11 mouse cellular contexts compared by ENCODE assay signal in the genomic region with DNA sequence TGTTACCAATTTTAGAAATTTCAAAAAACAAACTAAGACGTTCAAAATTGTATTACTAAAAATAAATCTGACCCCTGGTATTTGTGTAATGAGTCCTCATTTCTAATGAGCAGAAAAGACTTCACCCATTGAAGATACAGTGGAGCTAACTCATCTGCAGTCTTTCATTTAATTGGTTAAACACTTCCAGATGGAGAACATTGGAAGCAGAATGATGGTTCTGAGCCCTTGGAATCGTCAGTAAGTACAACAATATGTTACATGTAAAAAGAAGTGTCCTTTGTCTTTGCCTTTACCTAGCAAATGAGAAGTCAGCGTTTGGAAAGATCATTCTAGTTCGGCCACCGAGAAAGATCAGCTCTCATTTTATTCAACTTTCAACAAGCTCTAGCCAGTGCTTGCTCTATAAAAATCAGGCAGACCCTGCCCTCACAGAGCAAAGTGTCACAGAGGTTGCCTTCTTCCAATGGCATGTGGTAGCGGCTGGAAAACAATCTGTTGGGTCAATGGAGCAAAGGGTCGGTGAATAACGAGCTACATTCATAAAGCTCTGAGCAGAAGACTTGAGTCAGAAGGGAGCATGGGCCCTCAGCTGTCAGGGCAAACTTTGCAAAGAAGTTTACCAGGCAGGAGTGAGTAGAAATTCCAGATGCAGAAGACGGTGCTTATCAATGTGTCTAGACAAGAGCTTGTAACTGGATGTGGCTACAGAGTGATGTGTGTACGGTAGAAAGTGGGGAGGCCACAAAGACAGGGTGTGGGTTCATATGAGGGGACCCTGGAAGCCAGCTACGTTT. TPM values are rescaled to one million over a fixed set of nuclear protein-coding genes. Genes with fewer than 3 reads are reported as not detected.
DNase-seq lines count a peak whose midpoint lies in the region; ATAC-seq and TF ChIP-seq lines count a peak whose summit lies in the region.
"Had no signal": no experiment of that assay in that cellular context is flagged by ENCODE, and none has a peak within 500 bp of the region (broad histone marks: within the 10 kb centered on the region; RNA-seq: fewer than 3 reads in every experiment).

No protein-coding gene starts in this region.

- H3K27me3 ChIP-seq in forebrain, embryonic 10.5 days (ENCODE audit: poor library complexity, severe bottlenecking): no peaks in the 10 kb centered on the region
- H3K27me3 ChIP-seq in forebrain, embryonic 12.5 days: no peaks in the 10 kb centered on the region
- no peaks in the 10 kb centered on the region for H3K27me3 ChIP-seq in kidney, postnatal 0 days (ENCODE audit: insufficient read depth, low read length)
- no peaks in the 10 kb centered on the region for H3K27me3 ChIP-seq in embryonic facial prominence, embryonic 15.5 days
- no peaks in the 10 kb centered on the region for H3K27me3 ChIP-seq in liver, postnatal 0 days (ENCODE audit: insufficient read depth, low read length)
- H3K27me3 ChIP-seq: hindbrain, embryonic 12.5 days; lung, embryonic 15.5 days had no signal

- H3K27ac ChIP-seq in forebrain, embryonic 10.5 days: peak overlapping the region; percentile 75
- no peak overlapping the region for H3K27ac ChIP-seq in forebrain, embryonic 12.5 days
- no peak overlapping the region for H3K27ac ChIP-seq in kidney, postnatal 0 days
- H3K27ac ChIP-seq in embryonic facial prominence, embryonic 15.5 days (replicated peaks): peak overlapping the region; percentile 71
- H3K27ac ChIP-seq in liver, postnatal 0 days (ENCODE audit: low read depth): no peak overlapping the region
- H3K27ac ChIP-seq: hindbrain, embryonic 12.5 days; lung, embryonic 15.5 days had no signal

- H3K4me2 ChIP-seq in forebrain, embryonic 12.5 days: no peak overlapping the region
- 0 out of 2 replicates have a peak overlapping the region, but pooled peaks have one; percentile 21 for H3K4me2 ChIP-seq in kidney, postnatal 0 days (ENCODE audit: low read length)
- peak overlapping the region; percentile 42 for H3K4me2 ChIP-seq in embryonic facial prominence, embryonic 15.5 days (replicated peaks)
- peak overlapping the region; percentile 60; the same call in 1 of the 2 replicates for H3K4me2 ChIP-seq in liver, postnatal 0 days (ENCODE audit: low read depth, low read length)

- H3K4me1 ChIP-seq in forebrain, embryonic 10.5 days: peaks cover 16% of the 10 kb centered on the region
- H3K4me1 ChIP-seq in forebrain, embryonic 12.5 days: peaks cover 2% of the 10 kb centered on the region; the same call in 1 of the 2 replicates
- no peaks in the 10 kb centered on the region; the same call in 1 of the 2 replicates for H3K4me1 ChIP-seq in kidney, postnatal 0 days (replicated peaks; ENCODE audit: insufficient read depth, low read length)
- H3K4me1 ChIP-seq in embryonic facial prominence, embryonic 15.5 days: peaks cover 15% of the 10 kb centered on the region
- peaks cover 13% of the 10 kb centered on the region for H3K4me1 ChIP-seq in liver, postnatal 0 days (ENCODE audit: insufficient read depth)
- H3K4me1 ChIP-seq: hindbrain, embryonic 12.5 days had no signal

- no peak for ATAC-seq in forebrain, embryonic 12.5 days (ENCODE audit: low FRiP score)
- ATAC-seq in kidney, postnatal 0 days (replicated peaks; ENCODE audit: low FRiP score, low read depth): no peak
- no peak for ATAC-seq in embryonic facial prominence, embryonic 15.5 days (ENCODE audit: insufficient number of reproducible peaks, low FRiP score, low TSS enrichment, low read depth)
- no peak for ATAC-seq in liver, postnatal 0 days

- no peak overlapping the region for H3K4me3 ChIP-seq in forebrain, embryonic 10.5 days
- no peak overlapping the region for H3K4me3 ChIP-seq in forebrain, embryonic 12.5 days (replicated peaks)
- H3K4me3 ChIP-seq in kidney, postnatal 0 days (replicated peaks; ENCODE audit: low read depth, low read length): no peak overlapping the region
- H3K4me3 ChIP-seq in embryonic facial prominence, embryonic 15.5 days (replicated peaks): peak overlapping the region; percentile 23; the same call in 1 of the 2 replicates
- no peak overlapping the region for H3K4me3 ChIP-seq in liver, postnatal 0 days (ENCODE audit: low read depth, low read length)
- H3K4me3 ChIP-seq: hindbrain, embryonic 12.5 days; lung, embryonic 15.5 days had no signal

- no peak for DNase-seq in forebrain, embryonic 10.5 days (ENCODE audit: extremely low spot score, low spot score)
- peak; percentile 3 for DNase-seq in kidney, postnatal 0 days (ENCODE audit: low spot score)
- DNase-seq in kidney, postnatal 25 days: no peak
- no peak for DNase-seq in liver, postnatal 0 days
- DNase-seq in adrenal gland, postnatal 14 days: no peak
- DNase-seq in lung, postnatal 36 days: no peak
- DNase-seq: adrenal gland, adult 8-10 months had no signal

- 0 out of 2 replicates have a peak, but pooled peaks cover 2% of the 10 kb centered on the region for H3K9me3 ChIP-seq in forebrain, embryonic 10.5 days
- H3K9me3 ChIP-seq in forebrain, embryonic 12.5 days: no peaks in the 10 kb centered on the region
- no peaks in the 10 kb centered on the region for H3K9me3 ChIP-seq in kidney, postnatal 0 days (replicated peaks; ENCODE audit: low read length)
- H3K9me3 ChIP-seq in embryonic facial prominence, embryonic 15.5 days (replicated peaks): no peaks in the 10 kb centered on the region
- H3K9me3 ChIP-seq in liver, postnatal 0 days (ENCODE audit: low read length): 0 out of 2 replicates have a peak, but pooled peaks cover 3% of the 10 kb centered on the region
- H3K9me3 ChIP-seq: lung, embryonic 15.5 days had no signal

- H3K36me3 ChIP-seq in forebrain, embryonic 10.5 days (replicated peaks): no peaks in the 10 kb centered on the region
- no peaks in the 10 kb centered on the region for H3K36me3 ChIP-seq in forebrain, embryonic 12.5 days (replicated peaks)
- H3K36me3 ChIP-seq in kidney, postnatal 0 days (ENCODE audit: insufficient read depth, low read length): no peaks in the 10 kb centered on the region
- no peaks in the 10 kb centered on the region for H3K36me3 ChIP-seq in embryonic facial prominence, embryonic 15.5 days
- no peaks in the 10 kb centered on the region for H3K36me3 ChIP-seq in liver, postnatal 0 days (replicated peaks; ENCODE audit: insufficient read depth, low read length)
- H3K36me3 ChIP-seq: hindbrain, embryonic 12.5 days; lung, embryonic 15.5 days had no signal

- no peak overlapping the region for H3K9ac ChIP-seq in forebrain, embryonic 12.5 days
- no peak overlapping the region for H3K9ac ChIP-seq in kidney, postnatal 0 days (ENCODE audit: low read depth, low read length)
- H3K9ac ChIP-seq in embryonic facial prominence, embryonic 15.5 days: no peak overlapping the region
- H3K9ac ChIP-seq in liver, postnatal 0 days (replicated peaks): no peak overlapping the region
- H3K9ac ChIP-seq: hindbrain, embryonic 12.5 days; lung, embryonic 15.5 days had no signal

- WGBS in forebrain, embryonic 10.5 days: 54% methylated on average over 11 of the region's 11 CpGs
- 52% methylated on average over 11 of the region's 11 CpGs for WGBS in forebrain, embryonic 12.5 days
- WGBS in kidney, postnatal 0 days: 54% methylated on average over 11 of the region's 11 CpGs
- WGBS in embryonic facial prominence, embryonic 15.5 days: 23% methylated on average over 11 of the region's 11 CpGs
- 60% methylated on average over 11 of the region's 11 CpGs for WGBS in liver, postnatal 0 days (ENCODE audit: insufficient replicate concordance)

- no peak for TF ChIP-seq CTCF in kidney, postnatal 0 days (IDR thresholded peaks at IDR 0.05; ENCODE audit: low read depth)
- TF ChIP-seq CTCF in liver, postnatal 0 days (IDR thresholded peaks at IDR 0.05; ENCODE audit: low read depth): no peak

- TF ChIP-seq EP300 in liver, postnatal 0 days (IDR thresholded peaks at IDR 0.05; ENCODE audit: low read depth): no peak

RNA-seq across cellular contexts. Expression of gene Nup160, which starts 10.2 kb away (rescaled TPM):
- polyA plus RNA-seq in forebrain, embryonic 10.5 days (2016; fragmentation: Nextera tagmentation; extraction: Ambion mirVana): 64.7 and 75.7 TPM in 2 replicates
- 52.3 and 62.4 TPM in 2 replicates for polyA plus RNA-seq in forebrain, embryonic 12.5 days (2016; fragmentation: Nextera tagmentation; extraction: Ambion mirVana)
- polyA plus RNA-seq in kidney, postnatal 0 days (2015; fragmentation: Nextera tagmentation; extraction: Ambion mirVana): 19.9 and 21.4 TPM in 2 replicates
- 30.7 and 34.0 TPM in 2 replicates for polyA plus RNA-seq in embryonic facial prominence, embryonic 15.5 days (2015; fragmentation: Nextera tagmentation; extraction: Ambion mirVana)
- polyA plus RNA-seq in liver, postnatal 0 days (2015; fragmentation: Nextera tagmentation; extraction: Ambion mirVana): 9.0 and 10.2 TPM in 2 replicates
- total RNA-seq in adrenal gland, postnatal 14 days (2021): 26.1 and 28.5 TPM in 2 replicates

Comparison
In these comparisons a context has a peak if more than half of its experiments do, and no peak if none do; other contexts are left out.
1. H3K27ac ChIP-seq: peak in forebrain, embryonic 10.5 days (single experiment) and embryonic facial prominence, embryonic 15.5 days (single experiment); none in forebrain, embryonic 12.5 days (single experiment), kidney, postnatal 0 days (single experiment) and liver, postnatal 0 days (single experiment).